Mouse (Mus musculus) brain, adult 2 months (tissue): ENCODE measurements around the gene Avil.

ENCODE experiments used
- DNase-seq: peaks from one replicate; pipeline ENCODE4 v3.0.0; 2011; ENCODE audit warnings: low read depth, low spot score

Avil gene

DNA sequence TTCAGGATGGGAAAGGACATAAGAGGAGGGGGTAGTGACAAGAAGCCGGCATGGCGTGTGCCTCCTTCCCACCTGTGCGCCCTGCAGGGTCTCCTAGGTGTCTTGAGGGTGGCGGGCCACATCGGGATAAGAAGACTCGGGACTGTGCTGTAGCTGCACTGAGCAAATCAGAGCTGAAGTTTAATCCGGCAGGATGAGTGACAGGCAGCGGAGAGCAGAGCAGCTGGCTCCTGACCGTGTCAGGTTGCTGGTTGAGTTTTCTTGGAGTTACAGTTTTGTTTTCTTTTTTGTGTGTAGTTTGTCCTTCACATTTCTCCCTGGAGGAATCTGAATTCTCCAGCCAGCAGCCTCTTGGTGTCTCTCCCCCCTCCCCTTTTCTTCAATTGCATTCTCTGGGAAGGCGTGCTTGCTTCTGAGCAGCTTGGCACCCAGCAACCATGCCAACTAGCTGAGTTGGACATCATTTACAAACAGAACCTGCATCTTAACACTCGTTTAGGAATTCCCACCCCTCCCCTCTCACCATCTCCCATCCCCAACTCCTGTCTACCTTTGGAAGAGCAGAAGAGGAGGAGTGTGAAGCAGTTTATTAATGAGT is 19.5 kb upstream of the Avil start:
- peak; percentile 58 for DNase-seq

DNA sequence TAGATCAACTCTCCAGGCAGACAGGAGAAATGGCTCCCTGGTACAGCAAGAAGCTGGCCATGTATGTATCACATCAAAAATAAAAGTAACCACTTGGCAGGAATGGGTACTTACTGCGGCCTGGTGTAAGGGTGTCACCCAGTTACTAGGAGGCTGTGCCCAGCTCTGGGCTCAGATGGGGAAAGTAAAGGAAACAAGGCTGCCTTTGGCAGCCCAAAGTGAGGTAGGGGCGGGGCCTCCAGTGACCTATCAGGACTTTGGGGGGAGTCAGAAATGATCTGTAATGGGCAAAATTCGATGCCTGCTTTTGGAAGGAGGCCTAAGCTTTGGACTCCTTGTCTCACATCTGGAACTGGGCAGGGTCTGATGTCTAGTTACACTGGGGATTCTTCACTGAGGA is 18.8 kb upstream of the Avil start:
- peak; percentile 41 for DNase-seq

DNA sequence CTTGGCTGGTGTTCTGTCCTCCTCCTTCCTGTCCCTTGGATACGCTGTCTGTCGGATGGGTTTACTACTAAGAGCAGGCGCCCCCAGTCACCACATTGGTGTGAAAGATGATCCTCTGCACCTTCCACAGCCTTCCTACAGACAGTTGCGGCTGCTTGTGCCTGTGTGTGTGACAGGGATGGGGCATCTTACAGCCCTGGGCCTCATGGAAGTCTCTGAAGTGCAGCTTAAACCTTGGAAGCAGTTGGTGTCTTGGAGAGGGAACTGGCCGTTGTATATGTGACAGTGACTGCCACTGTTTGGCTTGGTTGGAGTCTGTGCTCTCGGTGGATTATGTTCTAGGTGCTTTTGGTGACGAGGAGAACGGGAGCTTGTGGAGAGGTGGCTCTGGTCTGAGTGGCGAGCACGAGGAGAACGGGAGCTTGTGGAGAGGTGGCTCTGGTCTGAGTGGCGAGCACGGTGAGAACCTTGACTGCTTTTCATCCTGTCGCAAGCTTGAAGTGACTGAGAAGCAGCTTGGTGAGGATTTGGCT is 17.2 kb upstream of the Avil start:
- peak; percentile 20 for DNase-seq

DNA sequence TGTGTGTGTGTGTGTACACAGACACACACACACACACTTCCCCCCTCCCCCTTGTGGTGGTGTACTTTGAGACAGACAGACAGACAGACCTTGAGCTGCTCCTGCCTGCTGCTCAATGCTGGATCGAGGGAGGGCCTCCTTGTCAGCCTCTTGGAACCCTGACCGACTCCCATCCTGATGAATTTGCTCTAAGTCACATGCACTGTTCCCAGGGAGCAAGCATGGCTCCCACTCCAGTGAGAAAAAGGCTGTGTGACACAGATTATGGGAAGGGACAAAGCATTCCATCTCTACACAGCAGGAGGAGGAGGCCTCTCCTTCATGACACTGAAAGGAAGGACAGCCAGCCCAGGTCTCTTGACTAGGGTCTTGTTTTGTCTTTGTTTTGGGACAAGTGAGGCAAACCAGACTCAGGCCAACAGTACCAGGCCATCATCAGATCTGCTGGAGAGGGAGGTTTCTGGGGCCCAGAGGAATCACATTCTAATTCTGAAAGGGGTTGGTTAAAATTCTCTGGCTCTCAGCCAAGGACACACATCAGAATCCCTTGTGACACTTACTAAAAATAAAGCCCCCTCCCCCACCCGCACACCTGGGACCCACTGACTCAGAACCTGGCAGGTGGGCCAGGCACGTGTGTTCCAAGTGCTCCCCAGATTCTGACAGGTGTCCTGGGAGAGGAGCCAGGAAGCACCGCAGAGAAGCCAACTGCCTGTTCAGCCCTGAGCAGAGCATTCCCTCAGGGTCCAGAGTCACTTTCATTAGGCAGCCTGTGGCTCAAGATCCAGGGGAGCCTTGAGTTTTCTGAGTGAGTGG is 16.1 kb upstream of the Avil start:
- DNase-seq = peak; percentile 93

DNA sequence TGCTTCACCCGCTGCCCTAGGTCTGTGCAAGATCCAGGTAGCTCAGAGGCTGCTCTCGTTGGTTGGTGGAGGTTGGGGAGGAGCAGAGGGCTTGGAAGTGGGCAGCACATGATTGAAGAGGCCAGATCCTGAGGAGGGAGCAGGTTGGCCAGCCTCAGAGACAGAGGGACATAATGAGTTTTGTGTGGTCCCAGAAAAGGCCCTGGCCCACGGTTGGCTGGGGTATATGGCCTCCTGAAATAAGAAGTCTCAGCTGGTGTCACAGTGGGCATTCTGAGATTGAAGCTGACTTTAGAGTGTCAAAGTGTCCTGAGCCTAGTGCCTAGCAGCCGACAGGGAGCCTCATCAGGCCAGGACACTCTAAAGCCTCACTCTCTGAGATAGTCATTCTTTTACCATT is 15.4 kb upstream of the Avil start:
- no peak for DNase-seq

DNA sequence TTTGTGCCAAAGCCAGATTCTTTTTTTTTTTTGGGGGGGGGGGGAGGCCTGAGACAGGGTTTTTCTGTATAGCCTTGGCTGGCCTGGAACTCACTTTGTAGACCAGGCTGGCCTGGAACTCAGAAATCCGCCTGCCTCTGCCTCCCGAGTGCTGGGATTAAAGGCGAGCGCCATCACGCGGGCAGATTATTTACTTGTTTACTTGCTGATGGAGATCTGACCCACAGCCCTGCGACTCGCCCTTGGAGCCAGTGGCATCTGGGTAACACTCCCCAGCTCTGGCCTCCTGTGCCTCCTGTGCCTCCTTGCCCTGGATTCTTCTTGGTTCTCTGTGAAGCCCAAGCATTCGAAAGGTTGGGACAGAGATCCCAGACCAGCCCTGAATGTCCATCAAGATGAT is 14.9 kb upstream of the Avil start:
- no peak for DNase-seq

DNA sequence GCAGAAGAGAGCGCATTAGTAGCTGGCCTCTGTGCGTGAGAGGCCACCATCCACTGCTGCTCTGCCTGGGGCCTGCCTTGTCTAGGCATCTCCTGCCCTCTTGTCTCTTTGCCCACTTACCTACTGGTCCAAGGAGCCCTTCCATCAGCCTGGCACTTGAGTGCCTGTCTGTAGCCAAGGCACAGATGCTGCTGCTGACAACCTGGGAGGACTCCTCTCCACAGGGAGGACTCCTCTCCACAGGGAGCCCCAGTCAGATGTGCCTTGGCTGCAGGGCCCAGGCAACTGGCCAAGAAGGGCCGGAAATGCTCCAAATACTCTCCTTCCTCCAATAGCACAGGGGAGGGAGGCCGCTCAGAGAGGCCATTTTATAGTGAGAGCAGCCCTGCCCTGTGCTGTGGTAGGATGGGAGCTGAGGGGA is 14.0 kb upstream of the Avil start:
- DNase-seq = peak; percentile 95

DNA sequence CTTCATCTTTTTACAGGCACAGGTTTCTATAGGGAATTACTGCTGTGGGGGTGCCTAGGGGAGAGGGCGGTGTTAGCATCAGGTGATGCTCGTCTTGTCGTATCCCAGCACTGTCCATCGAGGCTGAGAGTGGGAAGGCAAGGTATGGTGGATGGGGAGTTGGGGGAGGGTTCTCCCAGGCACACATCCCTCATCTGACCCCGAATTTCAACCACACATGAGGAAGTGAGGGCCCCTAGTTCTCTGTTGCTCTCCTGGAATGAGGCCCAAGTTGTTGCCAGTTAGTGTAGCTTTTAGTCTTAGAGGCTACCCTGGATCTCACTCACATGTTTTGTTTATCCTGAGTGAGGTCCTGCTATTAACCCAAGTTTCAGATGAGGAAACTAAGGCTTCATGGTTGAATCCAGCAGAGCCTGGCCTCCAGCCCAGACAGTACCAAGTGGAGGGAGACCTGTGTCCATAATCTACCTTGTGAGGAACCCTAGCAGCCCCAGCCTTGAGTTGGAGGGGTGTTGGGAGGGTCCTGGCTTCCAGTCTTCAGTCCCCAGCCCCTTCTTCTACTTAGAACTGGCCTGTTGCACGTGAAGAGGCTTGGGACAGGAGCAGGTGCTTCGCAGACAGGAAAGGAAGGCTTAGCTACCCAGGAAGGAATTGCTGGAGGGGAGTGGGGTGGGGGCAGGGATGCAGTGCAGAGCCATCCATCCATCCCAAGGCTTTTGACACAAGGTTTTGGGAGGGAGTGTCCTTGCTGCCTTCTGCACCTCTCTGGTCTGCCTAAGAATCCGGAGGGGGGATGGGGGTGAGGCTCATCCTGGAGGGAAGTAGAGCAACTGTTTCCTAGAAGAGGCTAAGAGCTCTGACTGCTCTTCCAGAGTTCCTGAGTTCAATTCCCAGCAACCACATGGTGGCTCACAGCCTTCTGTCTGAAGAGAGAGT is 13.1 kb upstream of the Avil start:
- no peak for DNase-seq

DNA sequence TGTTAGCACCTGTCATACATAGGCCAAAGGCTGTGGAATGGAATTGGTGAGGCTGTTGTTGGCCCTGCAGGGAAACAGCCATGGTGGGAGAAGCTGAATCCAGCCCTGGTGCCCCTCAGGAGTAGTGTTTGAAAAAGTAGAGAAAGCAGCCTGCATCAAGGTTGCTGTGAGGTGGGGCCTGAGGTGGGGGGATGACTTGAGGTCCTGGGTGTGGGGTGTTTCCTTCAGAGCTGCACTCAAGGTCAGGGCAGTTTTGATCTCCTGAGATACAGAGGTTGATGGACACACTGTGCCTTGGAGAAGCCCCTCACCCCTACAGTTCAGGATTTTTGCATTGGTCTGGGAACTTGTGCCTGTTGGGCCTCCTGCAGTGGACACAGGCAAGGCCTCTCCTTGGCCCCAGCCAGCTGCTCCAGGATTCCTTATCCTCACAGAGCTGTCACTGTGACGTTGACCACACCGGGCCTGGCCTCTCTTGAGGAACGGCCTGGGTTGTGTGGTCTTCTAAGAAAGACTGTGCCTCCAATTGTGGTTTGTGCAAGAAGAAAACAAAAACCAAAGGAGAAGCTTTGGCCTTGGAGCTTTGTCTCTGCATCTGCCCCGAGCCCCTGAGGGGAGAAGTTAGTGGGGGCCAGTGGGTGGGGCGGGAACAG is 11.9 kb upstream of the Avil start:
- DNase-seq = no peak

DNA sequence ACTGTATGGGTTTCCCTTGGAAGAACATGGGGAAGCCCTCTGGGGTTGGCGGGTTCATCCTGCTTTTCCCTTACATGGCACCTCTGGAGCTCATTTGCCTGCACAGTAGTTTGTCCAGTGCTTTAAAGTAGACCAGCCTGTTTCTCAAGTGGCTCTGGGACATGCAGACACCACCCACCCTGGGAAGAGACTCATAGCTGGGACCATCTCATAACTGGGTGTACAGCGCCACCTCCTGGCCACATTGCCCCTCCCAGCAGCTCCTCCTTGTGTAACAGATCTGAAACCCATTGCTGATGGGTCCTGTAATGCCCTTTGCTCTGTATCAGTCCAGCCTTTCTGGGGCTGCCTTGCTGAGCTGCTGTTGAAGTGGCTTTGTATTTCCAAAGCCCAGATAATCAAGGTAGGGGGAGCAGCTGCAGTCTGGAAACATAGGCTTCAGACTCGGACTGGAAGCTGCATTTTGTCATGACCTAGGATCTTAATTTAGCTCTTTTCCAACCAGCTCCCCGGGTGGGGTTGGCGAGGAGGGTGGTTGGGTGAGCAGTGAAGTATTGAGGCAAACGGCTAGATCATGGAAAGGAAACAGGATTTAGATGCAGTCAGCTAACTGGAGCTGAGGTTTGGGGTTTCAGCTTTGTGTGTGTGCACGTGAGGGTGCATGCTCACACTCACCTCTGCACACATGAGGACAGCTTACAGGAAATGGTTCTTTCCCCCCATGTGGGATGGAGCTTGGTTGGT is 10.0 kb upstream of the Avil start:
- DNase-seq = peak; percentile 95

DNA sequence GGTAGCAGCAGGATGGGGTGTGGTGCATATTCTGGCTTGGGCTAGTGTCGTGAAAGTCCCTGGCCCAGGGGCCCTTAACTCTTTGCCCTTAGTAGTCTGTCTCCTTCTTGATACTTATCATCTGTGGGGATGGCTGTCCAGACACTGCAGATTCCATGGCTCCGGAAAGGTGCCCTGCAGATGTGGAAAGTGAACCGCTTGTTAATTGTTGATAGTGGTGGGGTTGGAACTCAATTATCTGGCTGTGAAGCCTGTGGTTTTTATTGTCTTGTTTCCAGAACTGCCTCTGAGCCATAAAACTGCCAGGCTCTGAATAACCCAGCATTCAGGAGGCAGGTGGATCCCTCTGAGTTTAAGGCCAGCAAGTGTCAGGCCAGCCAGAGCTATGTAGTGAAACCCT is 8.8 kb upstream of the Avil start:
- DNase-seq = no peak

DNA sequence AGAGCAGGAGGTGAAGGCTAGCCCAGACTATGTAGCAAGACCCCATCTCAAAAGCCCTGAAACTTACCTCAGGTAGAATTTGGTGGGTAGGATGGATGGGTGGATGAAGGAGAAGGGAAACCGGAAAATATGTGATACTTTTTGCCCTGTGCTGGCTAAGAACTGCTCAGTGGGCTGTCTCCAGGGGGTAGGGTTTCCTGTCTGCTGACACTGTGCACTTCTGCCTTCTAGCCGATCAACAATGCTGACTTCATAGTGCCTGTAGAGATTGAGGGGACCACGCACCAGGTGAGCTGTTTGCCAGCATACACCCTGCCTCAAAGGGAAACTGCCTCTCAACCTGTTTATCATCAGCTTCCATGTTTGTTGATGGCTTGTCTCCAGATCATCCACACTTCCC is 6.9 kb upstream of the Avil start:
- DNase-seq = no peak

DNA sequence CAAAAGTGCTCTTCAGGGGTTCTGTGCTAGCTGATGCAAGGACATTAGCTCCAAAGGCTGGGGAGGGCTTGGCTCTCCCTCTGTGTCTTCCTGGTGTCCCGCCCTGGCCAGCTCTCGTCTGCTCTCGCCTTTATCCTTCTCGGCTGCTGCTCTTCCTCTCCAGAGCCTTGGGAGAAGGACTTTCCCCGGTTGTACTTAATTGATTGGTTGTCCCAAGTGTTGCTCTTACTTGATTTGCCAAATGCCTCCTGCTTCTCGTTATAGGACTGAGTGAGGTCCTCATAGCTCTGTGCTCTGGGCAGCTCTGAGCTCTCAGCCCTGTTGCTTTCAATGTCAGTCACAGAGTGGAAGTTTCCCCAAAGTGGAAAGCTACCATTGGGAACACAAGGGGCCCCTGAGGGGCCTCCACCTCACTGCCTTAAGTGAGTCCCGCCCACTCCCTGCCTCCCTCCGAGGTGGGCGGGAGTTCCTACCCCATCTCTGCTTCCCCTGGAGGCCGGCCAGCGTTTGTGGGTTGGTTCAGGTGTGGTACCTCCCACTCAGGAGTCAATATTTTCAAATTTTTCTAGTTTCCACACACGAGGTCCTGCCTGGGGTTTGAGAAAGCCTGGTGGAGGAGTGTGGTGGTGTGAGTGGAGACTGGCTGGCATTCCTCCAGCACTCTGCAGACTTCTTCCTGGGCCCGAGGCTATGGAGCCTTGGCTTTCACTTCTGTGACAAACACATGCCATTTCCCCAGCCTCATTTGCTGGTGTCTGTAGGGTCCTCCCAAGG is 3.0 kb upstream of the Avil start:
- DNase-seq = peak; percentile 24

DNA sequence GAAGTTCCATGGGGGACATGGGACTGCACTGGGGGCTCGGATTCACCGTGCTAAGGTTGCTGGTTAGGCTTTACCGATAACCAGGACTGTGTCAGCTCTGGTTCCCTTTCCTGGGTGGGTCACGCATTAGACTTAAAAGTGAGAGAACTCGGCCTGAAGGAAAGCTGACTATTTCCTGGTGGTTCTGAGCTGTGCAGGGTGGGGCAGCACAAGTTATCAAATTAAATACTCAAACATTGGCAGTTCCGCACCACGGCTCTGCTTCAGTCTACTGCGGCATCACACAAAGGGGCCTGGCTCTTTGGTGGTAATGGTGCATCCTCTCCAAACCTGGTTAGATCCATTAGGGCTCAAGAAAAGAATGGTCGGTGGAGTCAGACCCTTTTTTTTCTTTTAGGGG is 788 bp downstream of the Avil start:
- no peak for DNase-seq

DNA sequence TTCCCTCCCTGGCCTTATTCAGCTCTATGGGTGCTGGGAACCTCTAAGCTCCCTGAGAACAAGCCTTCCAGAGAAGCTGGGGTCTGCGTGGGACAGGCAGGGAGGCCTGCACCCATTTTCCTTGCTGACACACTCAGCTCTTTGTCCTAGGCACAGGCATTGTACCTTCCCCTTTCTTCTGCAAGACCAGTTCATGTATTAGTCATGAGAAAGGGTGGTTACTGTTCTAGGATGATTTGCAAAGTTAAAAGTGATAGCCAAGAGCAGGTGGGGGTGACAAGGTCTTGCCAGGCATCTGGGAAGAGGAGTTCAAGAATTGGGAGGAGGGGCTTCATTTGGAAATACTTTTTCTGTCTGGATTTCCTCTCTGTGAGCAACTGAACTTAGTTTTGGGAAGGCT is 1.5 kb downstream of the Avil start:
- DNase-seq = no peak

DNA sequence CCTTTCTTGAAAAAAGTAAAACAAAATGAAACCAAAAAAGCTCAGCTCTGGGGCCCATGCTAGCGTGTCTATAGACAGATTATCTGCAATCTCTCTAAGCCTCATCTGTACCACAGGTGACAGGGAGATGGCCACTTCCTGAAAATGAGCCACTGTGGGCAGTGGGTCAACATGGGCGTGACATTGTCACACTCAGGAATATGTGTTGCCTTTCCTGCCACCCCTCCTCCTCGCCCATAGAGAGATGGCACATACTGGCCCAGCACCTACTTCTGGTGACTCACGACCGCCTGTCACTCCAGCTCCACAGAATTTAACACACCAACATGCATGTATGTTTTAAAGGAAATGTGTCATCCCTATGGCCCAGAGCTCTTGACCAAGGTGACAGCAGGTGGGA is 2.3 kb downstream of the Avil start:
- no peak for DNase-seq

DNA sequence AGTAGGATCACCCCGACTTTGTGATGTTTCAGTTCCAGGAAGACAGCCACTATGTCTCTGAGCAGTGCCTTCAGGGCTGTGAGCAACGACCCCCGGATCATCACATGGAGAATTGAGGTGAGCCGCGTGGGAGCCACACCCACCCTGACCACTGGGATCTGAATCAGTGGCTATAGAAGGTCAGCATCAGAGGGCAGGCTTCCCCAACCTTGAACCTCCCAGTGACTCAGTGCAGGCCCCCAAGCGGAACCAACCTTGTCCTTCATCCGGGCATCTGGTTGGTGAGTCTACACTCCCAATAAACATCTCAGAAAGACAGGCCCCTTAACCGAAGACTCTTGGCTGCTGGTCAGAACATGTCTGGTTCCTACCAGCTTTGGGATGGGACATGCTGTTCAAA is 2.8 kb downstream of the Avil start:
- no peak for DNase-seq

DNA sequence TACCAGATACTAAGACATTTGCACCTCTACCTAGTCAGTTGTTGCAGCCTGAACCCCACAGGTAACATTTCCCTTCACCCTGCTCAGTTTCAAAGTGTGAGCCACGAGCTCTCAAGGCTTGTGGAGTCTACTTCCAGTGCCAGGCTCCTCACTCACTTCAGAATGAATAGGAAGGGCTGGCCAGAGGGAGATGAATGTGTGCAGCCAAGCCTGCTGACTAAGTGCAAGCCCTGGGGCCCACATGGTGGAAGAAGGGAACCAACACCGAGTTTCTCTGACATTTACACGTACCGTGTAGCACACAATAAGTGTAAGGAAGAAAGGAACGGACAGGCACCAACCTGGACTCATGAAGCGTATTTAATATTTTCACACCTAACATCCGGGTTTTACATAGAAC is 3.3 kb downstream of the Avil start:
- no peak for DNase-seq

DNA sequence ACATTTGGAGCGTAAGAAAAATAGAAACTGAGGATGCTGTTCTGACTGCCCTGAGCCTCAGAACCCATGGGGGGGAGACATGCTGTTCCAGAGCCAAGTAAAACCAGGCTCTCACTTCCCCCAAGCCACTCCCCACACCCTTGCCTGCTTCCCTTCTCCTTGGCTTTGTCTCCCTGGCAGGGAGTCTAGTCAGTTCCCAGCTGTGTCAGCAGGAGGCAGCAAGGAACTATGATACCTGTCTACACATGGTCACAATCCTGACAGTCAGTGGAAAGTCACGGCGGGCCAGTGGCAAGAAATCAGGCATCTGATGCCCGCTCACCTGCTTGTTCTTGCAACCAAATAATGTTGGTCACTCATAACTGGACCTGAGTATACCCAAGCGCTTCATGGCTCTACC is 16.0 kb downstream of the Avil start:
- DNase-seq = no peak

DNA sequence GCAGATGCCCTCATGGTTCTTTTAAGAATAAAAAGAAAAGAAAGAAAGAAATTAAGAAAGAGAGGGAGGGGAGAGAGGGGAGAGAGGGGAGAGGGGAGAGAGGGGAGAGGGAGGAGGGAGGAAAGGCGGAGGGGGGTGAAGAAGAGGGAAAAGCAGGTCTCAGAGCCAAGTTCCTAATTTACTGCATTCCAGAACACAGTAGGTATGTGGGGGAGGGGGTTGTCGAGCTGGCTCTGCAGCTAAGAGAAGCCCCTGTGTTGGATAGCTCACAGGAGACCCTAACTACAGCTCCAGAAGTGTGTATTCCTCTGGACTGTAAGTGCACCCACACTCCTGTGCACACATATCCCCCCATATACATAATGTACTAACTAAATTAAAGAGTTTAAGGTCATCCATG is 16.6 kb downstream of the Avil start:
- DNase-seq = no peak
